Mouse (Mus musculus): ENCODE results near the gene Poc5. TPM values are rescaled to one million over a fixed set of nuclear protein-coding genes. Genes with fewer than 3 reads are reported as not detected.
A peak's percentile ranks its signal among the peaks of the same experiment; 100 is the strongest.

Gene Poc5
- polyA plus RNA-seq, 1 experiment from 2014 or later, result 13.3 TPM

- Histone ChIP-seq H3K27ac (no peak overlapping the region), H3K36me3 (peaks cover 71% of the 10 kb centered on the region), H3K27me3 (ENCODE audit: insufficient read depth, poor library complexity, severe bottlenecking) (no peaks in the 10 kb centered on the region), H3K4me3 (no peak overlapping the region), H3K4me1 (no peaks in the 10 kb centered on the region), H3K9me3 (no peaks in the 10 kb centered on the region)
- DNase-seq (ENCODE audit: low spot score), result no peak
- 60% methylated on average over 6 of the region's 6 CpGs for WGBS
These were observed 26.3 kb downstream of the Poc5 start for GRCm38 (mm10) chr13:96414384-96414783.

GRCm38 (mm10) chr13:96416380-96416779, 28.3 kb downstream of the Poc5 start:
- no peak for DNase-seq (ENCODE audit: low spot score)

GRCm38 (mm10) chr13:96417261-96417813, 29.2 kb downstream of the Poc5 start:
- 89% methylated on average over 5 of the region's 5 CpGs for WGBS
- peaks cover 48% of the 10 kb centered on the region for H3K36me3 ChIP-seq

More at GRCm38 (mm10) chr13:96416380-96416779, 28.3 kb downstream of the Poc5 start:
- H3K27ac ChIP-seq, result no peak overlapping the region
- no peaks in the 10 kb centered on the region for H3K27me3 ChIP-seq (ENCODE audit: insufficient read depth, poor library complexity, severe bottlenecking)
- no peaks in the 10 kb centered on the region for H3K9me3 ChIP-seq
- H3K36me3 ChIP-seq, result peaks cover 56% of the 10 kb centered on the region
- no peaks in the 10 kb centered on the region for H3K4me1 ChIP-seq
- H3K4me3 ChIP-seq, result no peak overlapping the region
- 91% methylated on average over 8 of the region's 8 CpGs for WGBS

GRCm38 (mm10) chr13:96418487-96418886, 30.4 kb downstream of the Poc5 start:
- no peak overlapping the region for H3K4me3 ChIP-seq
- no peak overlapping the region for H3K27ac ChIP-seq
- no peak for DNase-seq (ENCODE audit: low spot score)
- H3K36me3 ChIP-seq, result peaks cover 42% of the 10 kb centered on the region
- no peaks in the 10 kb centered on the region for H3K4me1 ChIP-seq
- no peaks in the 10 kb centered on the region for H3K27me3 ChIP-seq (ENCODE audit: insufficient read depth, poor library complexity, severe bottlenecking)
- 88% methylated on average over 4 of the region's 4 CpGs for WGBS
- H3K9me3 ChIP-seq, result no peaks in the 10 kb centered on the region

More at GRCm38 (mm10) chr13:96417261-96417813, 29.2 kb downstream of the Poc5 start:
- Histone ChIP-seq H3K4me1 (no peaks in the 10 kb centered on the region), H3K27ac (no peak overlapping the region), H3K9me3 (no peaks in the 10 kb centered on the region), H3K27me3 (ENCODE audit: insufficient read depth, poor library complexity, severe bottlenecking) (no peaks in the 10 kb centered on the region), H3K4me3 (no peak overlapping the region)
- DNase-seq (ENCODE audit: low spot score), result no peak

- no peak for DNase-seq (ENCODE audit: low spot score)
These were observed 33.1 kb downstream of the Poc5 start for GRCm38 (mm10) chr13:96421230-96421629.

GRCm38 (mm10) chr13:96424496-96425274, 36.6 kb downstream of the Poc5 start:
- no peak overlapping the region for H3K4me3 ChIP-seq
- H3K36me3 ChIP-seq, result no peaks in the 10 kb centered on the region
- H3K27me3 ChIP-seq (ENCODE audit: insufficient read depth, poor library complexity, severe bottlenecking), result no peaks in the 10 kb centered on the region
- H3K27ac ChIP-seq, result no peak overlapping the region
- 86% methylated on average over 12 of the region's 12 CpGs for WGBS
- peak; percentile 66 for DNase-seq (ENCODE audit: low spot score)
- H3K9me3 ChIP-seq, result no peaks in the 10 kb centered on the region
- H3K4me1 ChIP-seq, result no peaks in the 10 kb centered on the region

More at GRCm38 (mm10) chr13:96421230-96421629, 33.1 kb downstream of the Poc5 start:
- H3K4me3 ChIP-seq, result no peak overlapping the region
- peaks cover 15% of the 10 kb centered on the region for H3K36me3 ChIP-seq
- no peaks in the 10 kb centered on the region for H3K9me3 ChIP-seq
- no peak overlapping the region for H3K27ac ChIP-seq
- H3K4me1 ChIP-seq, result no peaks in the 10 kb centered on the region
- no peaks in the 10 kb centered on the region for H3K27me3 ChIP-seq (ENCODE audit: insufficient read depth, poor library complexity, severe bottlenecking)

GRCm38 (mm10) chr13:96426044-96426443, 38.0 kb downstream of the Poc5 start:
- Histone ChIP-seq H3K27me3 (ENCODE audit: insufficient read depth, poor library complexity, severe bottlenecking) (no peaks in the 10 kb centered on the region), H3K4me1 (no peaks in the 10 kb centered on the region)
- WGBS, result 53% methylated on average over 3 of the region's 3 CpGs

GRCm38 (mm10) chr13:96428531-96428930, 40.4 kb downstream of the Poc5 start:
- 83% methylated on average over 5 of the region's 5 CpGs for WGBS
- DNase-seq (ENCODE audit: low spot score), result no peak
- Histone ChIP-seq H3K4me3 (no peak overlapping the region), H3K36me3 (no peaks in the 10 kb centered on the region), H3K4me1 (peaks cover 13% of the 10 kb centered on the region), H3K9me3 (no peaks in the 10 kb centered on the region), H3K27ac (no peak overlapping the region), H3K27me3 (ENCODE audit: insufficient read depth, poor library complexity, severe bottlenecking) (no peaks in the 10 kb centered on the region)

More at GRCm38 (mm10) chr13:96426044-96426443, 38.0 kb downstream of the Poc5 start:
- DNase-seq (ENCODE audit: low spot score), result peak; percentile 36
- Histone ChIP-seq H3K9me3 (no peaks in the 10 kb centered on the region), H3K27ac (no peak overlapping the region), H3K36me3 (no peaks in the 10 kb centered on the region), H3K4me3 (no peak overlapping the region)

- H3K27ac ChIP-seq, result peak overlapping the region; percentile 53; the same call in 1 of the 2 replicates
- WGBS, result 22% methylated on average over 12 of the region's 12 CpGs
- peaks cover 44% of the 10 kb centered on the region for H3K4me1 ChIP-seq
- H3K27me3 ChIP-seq (ENCODE audit: insufficient read depth, poor library complexity, severe bottlenecking), result no peaks in the 10 kb centered on the region
- no peaks in the 10 kb centered on the region for H3K36me3 ChIP-seq
- H3K4me3 ChIP-seq, result no peak overlapping the region
- H3K9me3 ChIP-seq, result no peaks in the 10 kb centered on the region
- DNase-seq (ENCODE audit: low spot score), result peak; percentile 95
These were observed 43.6 kb downstream of the Poc5 start for GRCm38 (mm10) chr13:96431595-96432156.

- no peak overlapping the region for H3K4me3 ChIP-seq
- peak overlapping the region; percentile 59 for H3K27ac ChIP-seq
- peaks cover 46% of the 10 kb centered on the region for H3K4me1 ChIP-seq
- H3K36me3 ChIP-seq, result no peaks in the 10 kb centered on the region
- H3K27me3 ChIP-seq (ENCODE audit: insufficient read depth, poor library complexity, severe bottlenecking), result no peaks in the 10 kb centered on the region
- H3K9me3 ChIP-seq, result no peaks in the 10 kb centered on the region
- peak; percentile 63 for DNase-seq (ENCODE audit: low spot score)
- 44% methylated on average over 3 of the region's 3 CpGs for WGBS
These were observed 44.3 kb downstream of the Poc5 start for GRCm38 (mm10) chr13:96432376-96432811.

GRCm38 (mm10) chr13:96433041-96433440, 44.9 kb downstream of the Poc5 start:
- Histone ChIP-seq H3K27ac (no peak overlapping the region), H3K4me1 (peaks cover 46% of the 10 kb centered on the region), H3K36me3 (no peaks in the 10 kb centered on the region), H3K27me3 (ENCODE audit: insufficient read depth, poor library complexity, severe bottlenecking) (no peaks in the 10 kb centered on the region), H3K9me3 (no peaks in the 10 kb centered on the region), H3K4me3 (no peak overlapping the region)
- DNase-seq (ENCODE audit: low spot score), result no peak
- 59% methylated on average over 6 of the region's 6 CpGs for WGBS

- Histone ChIP-seq H3K27me3 (ENCODE audit: insufficient read depth, poor library complexity, severe bottlenecking) (no peaks in the 10 kb centered on the region), H3K27ac (peak overlapping the region; percentile 65), H3K9me3 (no peaks in the 10 kb centered on the region), H3K4me3 (no peak overlapping the region), H3K4me1 (peaks cover 46% of the 10 kb centered on the region), H3K36me3 (no peaks in the 10 kb centered on the region)
- WGBS, result 37% methylated on average over 11 of the region's 11 CpGs
- DNase-seq (ENCODE audit: low spot score), result no peak
These were observed 45.6 kb downstream of the Poc5 start for GRCm38 (mm10) chr13:96433648-96434190.

GRCm38 (mm10) chr13:96434899-96435331, 46.8 kb downstream of the Poc5 start:
- Histone ChIP-seq H3K27ac (peak overlapping the region; percentile 65), H3K4me1 (peaks cover 46% of the 10 kb centered on the region), H3K36me3 (no peaks in the 10 kb centered on the region), H3K4me3 (no peak overlapping the region), H3K27me3 (ENCODE audit: insufficient read depth, poor library complexity, severe bottlenecking) (no peaks in the 10 kb centered on the region), H3K9me3 (no peaks in the 10 kb centered on the region)
- DNase-seq (ENCODE audit: low spot score), result no peak
- 34% methylated on average over 5 of the region's 5 CpGs for WGBS

Measured in heart, embryonic 10.5 days (tissue).